Mouse (Mus musculus) heart, postnatal 0 days (tissue): ENCODE measurements around the gene Trp53i13. TPM values are rescaled to one million over a fixed set of nuclear protein-coding genes. Genes with fewer than 3 reads are reported as not detected.
A peak's percentile ranks its signal among the peaks of the same experiment; 100 is the strongest.

Experiments
- ATAC-seq: fragments of 200-750 bp; cut with Nextera tagmentation; 2 replicates; pipeline ENCODE4 v1.8.0; 2017; ENCODE audit warnings: low read depth, moderate number of reproducible peaks, moderate library complexity; ENCODE audit not compliant: insufficient read depth
- DNase-seq: peaks from one replicate; pipeline ENCODE4 v3.0.0-alpha.2; 2016; ENCODE audit warnings: low spot score
- H3K27ac ChIP-seq: fragments of 300-500 bp; sonication (generic); 2 replicates; pipeline ENCODE4 v1.5.1; 2014; ENCODE audit warnings: low read depth, mild to moderate bottlenecking
- H3K27me3 ChIP-seq: fragments of 300-500 bp; sonication (generic); 2 replicates; pipeline ENCODE4 v1.6.1; 2014; ENCODE audit warnings: low read length, mixed read lengths; ENCODE audit not compliant: control insufficient read depth, insufficient read depth
- H3K36me3 ChIP-seq: fragments of 300-500 bp; sonication (generic); replicated peaks from 2 replicates; pipeline ENCODE4 v1.6.1; 2014; ENCODE audit warnings: low read length, mixed read lengths; ENCODE audit not compliant: control insufficient read depth, insufficient read depth
- H3K4me1 ChIP-seq: fragments of 300-500 bp; sonication (generic); 2 replicates; pipeline ENCODE4 v1.6.1; 2014; ENCODE audit warnings: antibody characterized with exemption; ENCODE audit not compliant: control insufficient read depth, insufficient read depth
- H3K4me2 ChIP-seq: fragments of 300-500 bp; sonication (generic); 2 replicates; pipeline ENCODE4 v1.6.1; 2014; ENCODE audit warnings: low read depth, mild to moderate bottlenecking, low read length, moderate library complexity
- H3K4me3 ChIP-seq: fragments of 300-500 bp; sonication (generic); 2 replicates; pipeline ENCODE4 v1.5.1; 2014; ENCODE audit warnings: low read depth, low read length
- H3K9ac ChIP-seq: fragments of 300-500 bp; sonication (generic); replicated peaks from 2 replicates; pipeline ENCODE4 v1.6.1; 2014; ENCODE audit warnings: low read depth, low read length, mixed read lengths
- H3K9me3 ChIP-seq: fragments of 300-500 bp; sonication (generic); replicated peaks from 2 replicates; pipeline ENCODE4 v1.6.1; 2016; ENCODE audit warnings: low read length; ENCODE audit not compliant: control insufficient read depth
- CTCF ChIP-seq: IDR thresholded peaks from 2 replicates; pipeline ENCODE4 v1.5.1; 2016; ENCODE audit warnings: antibody characterized with exemption, control low read depth, low read depth
- EP300 ChIP-seq: IDR thresholded peaks from 2 replicates; pipeline ENCODE4 v1.6.1; 2016; ENCODE audit warnings: antibody characterized with exemption, low read depth
- WGBS: fragments of 180-500 bp; shearing (Covaris S2); extraction: QIAGEN DNeasy Blood & Tissue Kit; methylation state at CpG from one replicate; pipeline ENCODE4 v1.1.7; 2014; 5-methylcytosine and 5-hydroxymethylcytosine counted together
- polyA plus RNA-seq: library from polyadenylated mRNA; unstranded; fragments of >200 nt; fragmentation: Nextera tagmentation; extraction: Ambion mirVana; gene quantifications from 2 replicates; pipeline ENCODE4 v1.2.1, GENCODE M21; 2015
- total RNA-seq: library from RNA; depleted of rRNA; stranded (reverse); fragments of >200 nt; gene quantifications from 2 replicates; pipeline ENCODE4 v1.2.3, GENCODE M21; 2014; ENCODE audit warnings: low replicate concordance

Trp53i13 gene
- total and polyA plus RNA-seq, 2 experiments from 2014 or later: 13.3 to 23.8 TPM

- under 1% methylated on average over 43 of the region's 87 CpGs for WGBS
- Histone ChIP-seq H3K27ac (no peak within 1 kb of the TSS; the same call in 1 of the 2 replicates), H3K4me2 (peak within 1 kb of the TSS; percentile 89)
Observed at GRCm38 (mm10) chr11:77489591-77490235, 26.1 kb downstream of the Trp53i13 start, which contains the start of gene Ankrd13b. TSS of gene Ankrd13b (minus strand) at chr11:77489678.

GRCm38 (mm10) chr11:77488771-77489581, 26.8 kb downstream of the Trp53i13 start:
- TF ChIP-seq EP300: no peak
- TF ChIP-seq CTCF: no peak
- Histone ChIP-seq H3K4me1 (peaks cover 20% of the 10 kb centered on the region), H3K27ac (no peak overlapping the region), H3K9me3 (no peaks in the 10 kb centered on the region), H3K36me3 (no peaks in the 10 kb centered on the region), H3K9ac (peak overlapping the region; percentile 83), H3K4me3 (peak overlapping the region; percentile 92), H3K27me3 (no peaks in the 10 kb centered on the region), H3K4me2 (peak overlapping the region; percentile 89)
- 5% methylated on average over 43 of the region's 55 CpGs for WGBS
- DNase-seq: no peak
- no peak for ATAC-seq

More at GRCm38 (mm10) chr11:77489591-77490235, 26.1 kb downstream of the Trp53i13 start, which contains the start of gene Ankrd13b:
- Histone ChIP-seq H3K27me3 (no peaks in the 10 kb centered on the region), H3K9ac (peak within 1 kb of the TSS; percentile 83), H3K9me3 (no peaks in the 10 kb centered on the region), H3K4me3 (peak within 1 kb of the TSS; percentile 92), H3K36me3 (no peaks in the 10 kb centered on the region), H3K4me1 (peaks cover 21% of the 10 kb centered on the region)
- no peak for ATAC-seq
- TF ChIP-seq EP300 (no peak), CTCF (no peak)
- DNase-seq: peak; percentile 67

- Histone ChIP-seq H3K4me1 (peaks cover 17% of the 10 kb centered on the region), H3K36me3 (no peaks in the 10 kb centered on the region), H3K4me3 (no peak overlapping the region), H3K27me3 (no peaks in the 10 kb centered on the region), H3K9me3 (no peaks in the 10 kb centered on the region), H3K27ac (no peak overlapping the region), H3K4me2 (no peak overlapping the region), H3K9ac (0 out of 2 replicates have a peak overlapping the region, but pooled peaks have one; percentile 2)
- TF ChIP-seq EP300 (no peak), CTCF (peak; percentile 25; the same call in 1 of the 2 replicates)
- 52% methylated on average over 5 of the region's 5 CpGs for WGBS
- ATAC-seq: no peak
- no peak for DNase-seq
Observed at GRCm38 (mm10) chr11:77486798-77487197, 29.0 kb downstream of the Trp53i13 start.

GRCm38 (mm10) chr11:77485229-77485628, 30.6 kb downstream of the Trp53i13 start:
- H3K27me3 ChIP-seq: no peaks in the 10 kb centered on the region
- H3K4me2 ChIP-seq: no peak overlapping the region
- H3K4me1 ChIP-seq: peaks cover 9% of the 10 kb centered on the region
- H3K9me3 ChIP-seq: no peaks in the 10 kb centered on the region
- no peak overlapping the region for H3K9ac ChIP-seq
- ATAC-seq (no peak), DNase-seq (no peak)
- H3K27ac ChIP-seq: no peak overlapping the region
- no peak overlapping the region for H3K4me3 ChIP-seq
- TF ChIP-seq CTCF (no peak), EP300 (no peak)
- WGBS: 77% methylated on average over 6 of the region's 6 CpGs
- no peaks in the 10 kb centered on the region for H3K36me3 ChIP-seq

GRCm38 (mm10) chr11:77483510-77484255, 32.1 kb downstream of the Trp53i13 start:
- H3K4me2 ChIP-seq: no peak overlapping the region
- no peak for ATAC-seq

More at GRCm38 (mm10) chr11:77483510-77484255, 32.1 kb downstream of the Trp53i13 start:
- H3K36me3 ChIP-seq: no peaks in the 10 kb centered on the region
- H3K9me3 ChIP-seq: no peaks in the 10 kb centered on the region
- no peak overlapping the region for H3K27ac ChIP-seq
- H3K27me3 ChIP-seq: no peaks in the 10 kb centered on the region
- H3K4me1 ChIP-seq: peaks cover 6% of the 10 kb centered on the region
- H3K9ac ChIP-seq: no peak overlapping the region
- TF ChIP-seq EP300: no peak
- TF ChIP-seq CTCF: no peak
- WGBS: 44% methylated on average over 11 of the region's 11 CpGs
- no peak for DNase-seq
- no peak overlapping the region for H3K4me3 ChIP-seq
